Mouse (Mus musculus): ENCODE data around the gene Kcng3. TPM values are rescaled to one million over a fixed set of nuclear protein-coding genes. Genes with fewer than 3 reads are reported as not detected.
A peak's percentile ranks its signal among the peaks of the same experiment; 100 is the strongest.

Gene Kcng3
- polyA plus RNA-seq, 1 experiment from 2014 or later: not detected

DNA sequence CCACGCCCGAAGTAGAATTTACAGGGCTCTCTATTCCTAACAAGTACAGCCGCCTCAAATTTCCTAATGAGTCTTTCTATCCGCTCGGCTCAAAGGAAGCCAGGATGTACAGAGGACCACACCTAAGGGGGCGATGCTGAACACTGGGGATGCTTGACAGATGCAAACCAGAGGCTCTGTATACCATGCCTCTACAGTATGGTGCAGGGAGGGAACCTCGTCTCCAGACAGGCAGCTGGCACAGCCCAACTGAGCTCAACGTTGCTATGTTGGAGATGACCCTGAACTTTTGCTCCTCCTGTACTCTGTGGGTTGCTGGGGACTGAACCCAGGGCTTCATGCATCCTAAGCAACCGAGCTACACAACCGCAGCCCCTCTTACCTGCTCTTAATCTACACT is 84.5 kb downstream of the Kcng3 start:
- Histone ChIP-seq H3K4me1 (ENCODE audit: control insufficient read depth, insufficient read depth, low read depth, low read length) (peaks cover 20% of the 10 kb centered on the region), H3K36me3 (ENCODE audit: control insufficient read depth, insufficient read depth, low read length) (no peaks in the 10 kb centered on the region), H3K27ac (ENCODE audit: low read depth, low read length) (no peak overlapping the region; the same call in 1 of the 2 replicates), H3K9me3 (ENCODE audit: control insufficient read depth, low read length) (no peaks in the 10 kb centered on the region), H3K4me3 (ENCODE audit: low read length) (no peak overlapping the region), H3K27me3 (replicated peaks; ENCODE audit: control insufficient read depth, insufficient read depth, low read length) (no peaks in the 10 kb centered on the region), H3K4me2 (ENCODE audit: low read length) (no peak overlapping the region), H3K9ac (ENCODE audit: low read depth, low read length) (no peak overlapping the region)
- 0 out of 2 replicates have a peak, but pooled peaks have one; percentile 7 for ATAC-seq
- WGBS: 48% methylated on average over 10 of the region's 10 CpGs

DNA sequence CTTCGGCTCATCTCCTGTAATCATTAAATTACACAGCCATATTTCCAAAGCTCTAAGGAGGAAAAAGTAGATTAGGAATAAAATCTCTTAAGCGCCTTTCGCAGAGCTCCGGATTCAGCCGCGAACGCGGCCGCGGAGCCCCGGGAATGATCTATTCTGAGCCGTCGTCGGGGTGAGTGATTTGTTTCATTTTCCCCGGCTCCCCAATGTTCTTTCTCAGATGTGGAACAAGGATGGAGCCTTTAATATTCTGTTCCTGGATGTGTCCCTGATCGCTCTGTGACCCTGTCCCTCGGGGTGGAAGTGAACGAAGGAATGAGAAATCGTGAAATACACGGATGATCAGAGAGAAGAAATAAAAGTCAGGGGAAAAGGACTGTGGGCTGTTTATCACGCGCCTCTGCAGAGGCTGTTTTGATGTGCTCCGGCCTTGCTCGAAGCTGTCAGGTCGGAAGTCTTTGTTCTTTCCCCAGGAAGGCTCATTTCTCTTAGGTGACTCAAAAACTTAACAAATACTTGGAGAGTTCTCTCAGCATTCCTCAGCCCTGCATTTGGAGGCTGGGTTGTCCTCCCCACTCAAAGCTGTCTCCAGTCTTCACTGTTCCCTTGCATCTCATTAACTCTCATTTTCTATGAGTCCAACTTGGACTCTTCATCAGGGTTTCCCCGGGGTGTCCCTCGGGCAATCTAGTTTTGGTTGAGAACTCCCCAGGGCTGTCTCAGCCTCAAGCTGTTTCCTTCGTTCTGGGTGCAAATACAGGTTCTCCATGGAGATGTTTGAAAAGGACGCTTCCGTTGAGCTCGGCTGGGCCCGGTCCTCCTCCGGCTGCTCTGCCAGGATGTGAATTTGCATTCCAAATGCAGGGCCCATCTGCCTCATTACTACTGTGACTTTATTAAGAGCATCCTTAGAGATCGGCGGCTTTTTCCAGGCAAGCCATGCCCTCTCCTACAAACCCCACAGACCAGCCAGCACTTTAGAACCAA is 85.6 kb downstream of the Kcng3 start:
- ATAC-seq: peak; percentile 76
- peak overlapping the region; percentile 8 for H3K4me3 ChIP-seq (ENCODE audit: low read length)
- no peaks in the 10 kb centered on the region for H3K9me3 ChIP-seq (ENCODE audit: control insufficient read depth, low read length)
- H3K9ac ChIP-seq (ENCODE audit: low read depth, low read length): no peak overlapping the region
- 5% methylated on average over 35 of the region's 35 CpGs for WGBS
- peaks cover 22% of the 10 kb centered on the region for H3K4me1 ChIP-seq (ENCODE audit: control insufficient read depth, insufficient read depth, low read depth, low read length)
- H3K27ac ChIP-seq (ENCODE audit: low read depth, low read length): peak overlapping the region; percentile 26
- H3K4me2 ChIP-seq (ENCODE audit: low read length): peak overlapping the region; percentile 48
- no peaks in the 10 kb centered on the region for H3K27me3 ChIP-seq (replicated peaks; ENCODE audit: control insufficient read depth, insufficient read depth, low read length)
- no peaks in the 10 kb centered on the region for H3K36me3 ChIP-seq (ENCODE audit: control insufficient read depth, insufficient read depth, low read length)

DNA sequence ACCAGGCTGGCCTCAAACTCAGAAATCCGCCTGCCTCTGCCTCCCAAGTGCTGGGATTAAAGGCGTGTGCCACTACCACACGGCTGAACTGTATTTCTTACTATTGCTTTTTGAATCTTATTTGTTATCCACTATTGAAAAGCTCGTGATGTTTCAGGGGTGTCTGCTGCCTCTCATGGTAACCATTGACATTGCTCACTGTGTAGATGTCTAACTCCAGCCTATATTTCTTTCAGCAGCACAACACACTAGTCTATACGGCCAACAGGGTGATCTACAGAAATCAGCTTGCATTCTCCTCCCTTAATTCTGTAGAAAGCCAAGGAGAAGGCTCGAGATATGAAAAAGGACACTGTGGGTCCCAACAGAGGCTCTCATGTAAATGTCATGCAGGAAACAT is 86.4 kb downstream of the Kcng3 start:
- Histone ChIP-seq H3K4me2 (ENCODE audit: low read length) (peak overlapping the region; percentile 48), H3K36me3 (ENCODE audit: control insufficient read depth, insufficient read depth, low read length) (no peaks in the 10 kb centered on the region), H3K9me3 (ENCODE audit: control insufficient read depth, low read length) (no peaks in the 10 kb centered on the region), H3K4me3 (ENCODE audit: low read length) (no peak overlapping the region), H3K9ac (ENCODE audit: low read depth, low read length) (no peak overlapping the region), H3K4me1 (ENCODE audit: control insufficient read depth, insufficient read depth, low read depth, low read length) (peaks cover 22% of the 10 kb centered on the region), H3K27ac (ENCODE audit: low read depth, low read length) (peak overlapping the region; percentile 4; the same call in 1 of the 2 replicates), H3K27me3 (replicated peaks; ENCODE audit: control insufficient read depth, insufficient read depth, low read length) (no peaks in the 10 kb centered on the region)
- 74% methylated on average over 6 of the region's 6 CpGs for WGBS
- ATAC-seq: no peak

DNA sequence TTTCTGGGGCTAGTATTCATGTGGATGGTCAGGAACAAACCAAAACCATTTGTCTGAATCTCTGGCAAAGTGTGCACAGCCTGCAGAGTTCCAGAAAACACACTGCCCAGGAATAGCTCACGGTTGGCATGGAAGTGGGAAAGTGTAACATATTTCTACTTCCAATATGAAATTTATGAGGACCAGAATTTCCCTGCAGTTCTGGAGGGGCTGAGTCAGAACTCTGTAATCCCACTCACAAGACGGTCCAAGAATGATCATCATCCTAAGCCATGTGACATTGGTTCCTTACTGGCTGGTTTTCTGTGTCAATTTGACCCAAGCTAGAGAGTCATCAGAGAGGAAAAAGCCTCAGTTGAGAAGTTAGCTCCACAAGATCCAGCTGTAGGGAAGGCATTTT is 89.3 kb downstream of the Kcng3 start:
- Histone ChIP-seq H3K4me2 (ENCODE audit: low read length) (no peak overlapping the region), H3K36me3 (ENCODE audit: control insufficient read depth, insufficient read depth, low read length) (no peaks in the 10 kb centered on the region), H3K27me3 (replicated peaks; ENCODE audit: control insufficient read depth, insufficient read depth, low read length) (no peaks in the 10 kb centered on the region), H3K4me1 (ENCODE audit: control insufficient read depth, insufficient read depth, low read depth, low read length) (peaks cover 13% of the 10 kb centered on the region), H3K4me3 (ENCODE audit: low read length) (no peak overlapping the region), H3K27ac (ENCODE audit: low read depth, low read length) (no peak overlapping the region), H3K9me3 (ENCODE audit: control insufficient read depth, low read length) (no peaks in the 10 kb centered on the region), H3K9ac (ENCODE audit: low read depth, low read length) (no peak overlapping the region)
- no peak for ATAC-seq
- 88% methylated on average over 2 of the region's 2 CpGs for WGBS

DNA sequence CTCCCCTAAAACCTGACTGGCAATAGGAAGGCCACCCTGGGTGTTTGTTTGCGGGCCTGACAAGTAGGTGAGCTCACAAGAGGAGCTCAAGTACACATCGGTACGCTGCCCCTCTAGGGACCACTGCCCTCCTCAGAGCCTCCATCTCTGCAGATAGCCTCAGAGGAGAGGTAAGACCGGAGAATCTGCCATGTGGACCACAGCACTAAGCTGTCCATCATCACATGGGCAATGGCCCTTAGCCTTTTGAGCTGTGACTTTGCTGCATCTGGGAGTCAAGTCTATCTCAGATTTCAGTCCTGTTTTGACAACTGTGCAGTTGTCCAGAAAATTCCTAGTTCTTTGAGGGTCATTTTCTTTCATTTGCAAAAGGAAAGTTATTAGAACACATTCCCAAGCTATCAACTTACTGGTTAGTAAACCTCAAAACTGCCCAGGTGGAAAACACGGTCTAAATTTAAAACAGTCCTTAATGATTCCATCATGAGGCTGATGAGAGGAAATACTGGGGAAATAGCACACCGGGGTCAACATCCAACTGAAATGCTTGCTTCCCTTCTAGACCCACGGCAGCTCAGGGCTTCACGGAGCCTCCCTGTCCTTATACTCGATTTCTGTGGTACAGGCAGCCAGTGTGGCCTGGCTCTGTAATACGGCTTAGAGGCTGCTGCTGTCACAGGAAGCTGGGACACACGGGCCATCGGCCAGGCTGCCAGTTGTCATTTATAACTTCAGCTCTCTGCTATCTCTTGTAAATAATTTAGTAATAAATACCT is 92.2 kb downstream of the Kcng3 start:
- Histone ChIP-seq H3K9me3 (ENCODE audit: control insufficient read depth, low read length) (no peaks in the 10 kb centered on the region), H3K9ac (ENCODE audit: low read depth, low read length) (no peak overlapping the region; the same call in 1 of the 2 replicates), H3K4me3 (ENCODE audit: low read length) (no peak overlapping the region), H3K27me3 (replicated peaks; ENCODE audit: control insufficient read depth, insufficient read depth, low read length) (no peaks in the 10 kb centered on the region), H3K36me3 (ENCODE audit: control insufficient read depth, insufficient read depth, low read length) (no peaks in the 10 kb centered on the region), H3K4me1 (ENCODE audit: control insufficient read depth, insufficient read depth, low read depth, low read length) (peaks cover 2% of the 10 kb centered on the region), H3K4me2 (ENCODE audit: low read length) (no peak overlapping the region), H3K27ac (ENCODE audit: low read depth, low read length) (no peak overlapping the region)
- ATAC-seq: no peak
- 71% methylated on average over 12 of the region's 12 CpGs for WGBS

DNA sequence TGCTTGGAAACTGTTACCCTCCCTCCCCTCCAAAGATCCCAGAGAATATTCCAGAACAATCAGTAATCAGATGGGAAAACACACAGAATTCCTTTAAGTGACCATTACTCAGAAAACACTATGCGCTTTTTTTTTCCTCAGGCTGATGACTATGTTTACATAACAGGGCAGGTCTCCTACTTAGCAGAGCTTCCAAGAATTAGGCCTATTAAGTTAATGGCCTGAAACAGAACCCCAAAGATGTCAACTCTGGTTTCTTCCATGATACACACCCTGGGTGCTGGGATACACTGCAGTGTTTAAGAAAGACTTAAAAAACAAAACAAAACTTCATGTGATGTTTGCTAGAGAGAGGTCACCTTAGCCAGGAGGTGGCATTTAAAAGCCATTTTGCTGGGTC is 93.0 kb downstream of the Kcng3 start:
- Histone ChIP-seq H3K9me3 (ENCODE audit: control insufficient read depth, low read length) (no peaks in the 10 kb centered on the region), H3K27ac (ENCODE audit: low read depth, low read length) (no peak overlapping the region), H3K27me3 (replicated peaks; ENCODE audit: control insufficient read depth, insufficient read depth, low read length) (no peaks in the 10 kb centered on the region), H3K4me1 (ENCODE audit: control insufficient read depth, insufficient read depth, low read depth, low read length) (peaks cover 2% of the 10 kb centered on the region), H3K4me3 (ENCODE audit: low read length) (no peak overlapping the region), H3K36me3 (ENCODE audit: control insufficient read depth, insufficient read depth, low read length) (no peaks in the 10 kb centered on the region), H3K4me2 (ENCODE audit: low read length) (no peak overlapping the region), H3K9ac (ENCODE audit: low read depth, low read length) (no peak overlapping the region)
- ATAC-seq: no peak
- 89% methylated on average over 1 of the region's 1 CpGs for WGBS

DNA sequence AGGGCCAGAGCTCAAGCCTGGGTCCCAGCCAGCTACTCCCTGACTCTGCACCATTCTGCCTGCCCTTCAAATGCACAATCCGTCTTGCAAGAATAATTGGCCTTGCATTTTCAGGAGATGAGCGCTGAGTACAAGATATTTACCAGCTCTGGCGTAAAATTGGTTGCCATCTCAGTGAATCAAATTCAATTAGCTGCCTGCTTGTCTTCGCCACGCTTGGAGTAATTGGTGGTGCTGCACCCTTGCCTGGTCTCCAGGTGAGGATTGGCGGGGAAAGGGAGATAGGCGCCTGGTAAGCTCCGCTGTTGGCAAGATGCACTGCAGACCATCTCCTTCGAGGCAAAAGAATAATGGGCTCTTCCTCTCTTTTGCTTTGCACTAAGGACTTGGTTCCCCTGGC is 93.6 kb downstream of the Kcng3 start:
- Histone ChIP-seq H3K27ac (ENCODE audit: low read depth, low read length) (no peak overlapping the region), H3K4me2 (ENCODE audit: low read length) (no peak overlapping the region), H3K4me1 (ENCODE audit: control insufficient read depth, insufficient read depth, low read depth, low read length) (peaks cover 2% of the 10 kb centered on the region), H3K4me3 (ENCODE audit: low read length) (no peak overlapping the region), H3K27me3 (replicated peaks; ENCODE audit: control insufficient read depth, insufficient read depth, low read length) (no peaks in the 10 kb centered on the region), H3K9me3 (ENCODE audit: control insufficient read depth, low read length) (no peaks in the 10 kb centered on the region), H3K9ac (ENCODE audit: low read depth, low read length) (no peak overlapping the region), H3K36me3 (ENCODE audit: control insufficient read depth, insufficient read depth, low read length) (no peaks in the 10 kb centered on the region)
- WGBS: 53% methylated on average over 9 of the region's 9 CpGs
- ATAC-seq: no peak
